Mouse (Mus musculus): ENCODE measurements at regions not wholly inside any gene's neighbourhood (a gene's known extent, or its start where the extent isn't known, plus 50 kb on each side); places are given as distances from the start of the nearest gene placed in this dataset.
"Not testable (repeated sequence)": the region's sequence is repeated elsewhere in the genome, so short reads cannot be mapped to it uniquely, and the experiment has no call there.

GRCm38 (mm10) chr17:66206074-66206473, 82.8 kb downstream of the Ddx11 start:
- DNase-seq (ENCODE audit: low spot score in 2 of 2): no peak

GRCm38 (mm10) chr17:66207653-66208497, 84.6 kb downstream of the Ddx11 start:
- DNase-seq (ENCODE audit: low spot score in 2 of 2): not testable (repeated sequence)

GRCm38 (mm10) chr17:66208803-66209515, 85.6 kb downstream of the Ddx11 start:
- DNase-seq (ENCODE audit: low spot score in 2 of 2): not testable (repeated sequence)

- DNase-seq (ENCODE audit: low spot score in 2 of 2): peak in 1 of 2 experiments; percentile 27
Measured at GRCm38 (mm10) chr17:66211561-66211960, 88.2 kb downstream of the Ddx11 start.

- no peak for DNase-seq (ENCODE audit: low spot score in 2 of 2)
Measured at GRCm38 (mm10) chr17:66212616-66213015, 89.3 kb downstream of the Ddx11 start.

- no peak for DNase-seq (ENCODE audit: low spot score in 2 of 2)
Measured at GRCm38 (mm10) chr17:66218321-66218720, 95.0 kb downstream of the Ddx11 start.

- no peak for DNase-seq (ENCODE audit: low spot score in 2 of 2)
Measured at GRCm38 (mm10) chr17:66219669-66220435, 96.5 kb downstream of the Ddx11 start.

- DNase-seq (ENCODE audit: low spot score in 2 of 2): peak; percentile 75 to 84
Measured at GRCm38 (mm10) chr17:66221256-66221655, 97.9 kb downstream of the Ddx11 start.

- DNase-seq (ENCODE audit: low spot score in 2 of 2): no peak
Measured at GRCm38 (mm10) chr17:66223711-66224110, 100.4 kb downstream of the Ddx11 start.

- DNase-seq (ENCODE audit: low spot score in 2 of 2): no peak
Measured at GRCm38 (mm10) chr17:66224241-66224640, 100.9 kb downstream of the Ddx11 start.

GRCm38 (mm10) chr17:66232391-66232790, 109.1 kb downstream of the Ddx11 start:
- DNase-seq (ENCODE audit: low spot score in 2 of 2): no peak

- DNase-seq (ENCODE audit: low spot score in 2 of 2): peak; percentile 36 to 44
Measured at GRCm38 (mm10) chr17:66232891-66233421, 109.6 kb downstream of the Ddx11 start.

- peak; percentile 35 to 46 for DNase-seq (ENCODE audit: low spot score in 2 of 2)
Measured at GRCm38 (mm10) chr17:66233451-66233951, 110.2 kb downstream of the Ddx11 start.

GRCm38 (mm10) chr17:66234432-66234831, 111.1 kb downstream of the Ddx11 start:
- no peak for DNase-seq (ENCODE audit: low spot score in 2 of 2)

GRCm38 (mm10) chr17:66235096-66235805, 111.9 kb downstream of the Ddx11 start:
- peak; percentile 91 to 92 for DNase-seq (ENCODE audit: low spot score in 2 of 2)

- no peak for DNase-seq (ENCODE audit: low spot score in 2 of 2)
Measured at GRCm38 (mm10) chr17:66235806-66236335, 112.6 kb downstream of the Ddx11 start.

- no peak for DNase-seq (ENCODE audit: low spot score in 2 of 2)
Measured at GRCm38 (mm10) chr17:66241868-66242622, 118.7 kb downstream of the Ddx11 start.

- DNase-seq (ENCODE audit: low spot score in 2 of 2): no peak
Measured at GRCm38 (mm10) chr17:66244183-66244582, 120.9 kb downstream of the Ddx11 start.

- no peak for DNase-seq (ENCODE audit: low spot score in 2 of 2)
Measured at GRCm38 (mm10) chr17:66246031-66246534, 122.8 kb downstream of the Ddx11 start.

- no peak for DNase-seq (ENCODE audit: low spot score in 2 of 2)
Measured at GRCm38 (mm10) chr17:66251495-66251894, 128.2 kb downstream of the Ddx11 start.
